ENCODE assay signal across 10 mouse cellular contexts in the genomic region with DNA sequence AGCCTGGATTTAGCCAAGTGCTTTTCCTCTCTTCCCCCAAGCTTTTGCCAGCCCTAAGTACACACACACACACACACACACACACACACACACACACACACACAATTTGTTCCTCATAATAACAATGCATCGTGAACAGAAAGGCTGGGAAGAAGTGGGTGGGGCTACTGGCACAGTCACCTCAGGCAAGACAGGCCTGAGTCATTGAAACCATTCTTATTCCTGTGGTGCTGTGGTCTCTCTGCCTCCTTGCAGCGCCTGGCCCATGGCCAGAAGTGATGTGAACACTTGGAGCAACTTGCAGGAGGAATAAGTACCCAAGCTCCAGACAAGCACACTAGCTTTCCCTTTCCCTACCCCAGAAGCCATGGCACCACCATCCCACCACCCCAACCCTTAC. TPM values are rescaled to one million over a fixed set of nuclear protein-coding genes. Genes with fewer than 3 reads are reported as not detected.
A peak's percentile ranks its signal among the peaks of the same experiment; 100 is the strongest.
DNase-seq lines count a peak whose midpoint lies in the region; ATAC-seq and TF ChIP-seq lines count a peak whose summit lies in the region.
"Had no signal": no experiment of that assay in that cellular context is flagged by ENCODE, and none has a peak within 500 bp of the region (broad histone marks: within the 10 kb centered on the region; RNA-seq: fewer than 3 reads in every experiment).

No protein-coding gene starts in this region.

- H3K9me3 ChIP-seq in limb, embryonic 14.5 days (ENCODE audit: control insufficient read depth, low read length): no peaks in the 10 kb centered on the region
- H3K9me3 ChIP-seq: midbrain, embryonic 12.5 days had no signal

- no peak overlapping the region for H3K9ac ChIP-seq in limb, embryonic 14.5 days (ENCODE audit: low read depth, low read length, severe bottlenecking)
- H3K9ac ChIP-seq: midbrain, embryonic 12.5 days had no signal

- TF ChIP-seq POLR2A in limb, embryonic 14.5 days (IDR thresholded peaks at IDR 0.05; ENCODE audit: borderline replicate concordance, extremely low read depth, insufficient read depth, insufficient read length): no peak

- H3K4me1 ChIP-seq in limb, embryonic 14.5 days (ENCODE audit: control insufficient read depth, insufficient read depth, low read length): 0 out of 2 replicates have a peak, but pooled peaks cover 5% of the 10 kb centered on the region

- no peak overlapping the region for H3K27ac ChIP-seq in gastrocnemius, adult 2 months
- no peak overlapping the region for H3K27ac ChIP-seq in limb, embryonic 14.5 days (replicated peaks; ENCODE audit: low read depth, low read length)
- H3K27ac ChIP-seq: midbrain, embryonic 12.5 days had no signal

- TF ChIP-seq CTCF in gastrocnemius, adult 2 months (IDR thresholded peaks at IDR 0.05): no peak

- DNase-seq in gastrocnemius, adult 2 months: peak; percentile 55
- DNase-seq in gastrocnemius, adult 8-10 months (ENCODE audit: low spot score in 2 of 2): no peak
- DNase-seq in 3134 (ENCODE audit: extremely low read depth, insufficient read length, low spot score) (peak; percentile 76), adipocyte (ENCODE audit: low spot score) (peak; percentile 5)
- peak; percentile 23 for DNase-seq in limb, embryonic 14.5 days (ENCODE audit: low spot score)
- no peak for DNase-seq in urinary bladder, adult 18-20 months (ENCODE audit: low spot score in 2 of 2)
- DNase-seq: cerebellum, adult 18-20 months had no signal

- no peaks in the 10 kb centered on the region for H3K27me3 ChIP-seq in limb, embryonic 14.5 days (ENCODE audit: control insufficient read depth, insufficient read depth, low read length)
- H3K27me3 ChIP-seq: midbrain, embryonic 12.5 days had no signal

- no peaks in the 10 kb centered on the region for H3K36me3 ChIP-seq in limb, embryonic 14.5 days (ENCODE audit: control insufficient read depth, insufficient read depth, low read length)
- H3K36me3 ChIP-seq: midbrain, embryonic 12.5 days had no signal

- no peak overlapping the region for H3K4me2 ChIP-seq in limb, embryonic 14.5 days (replicated peaks; ENCODE audit: low read depth, low read length, severe bottlenecking)
- H3K4me2 ChIP-seq: midbrain, embryonic 12.5 days had no signal

- 30% methylated on average over 2 of the region's 2 CpGs for WGBS in limb, embryonic 14.5 days

- no peak for ATAC-seq in limb, embryonic 14.5 days (ENCODE audit: low FRiP score, low read depth)
- no peak for ATAC-seq in cerebellum, adult (ENCODE audit: insufficient number of reproducible peaks, low FRiP score, low TSS enrichment)
- no peak for ATAC-seq in activated CD4-positive, CD25-positive, alpha-beta regulatory T cell, adult 4 months

- intact Hi-C loops in gastrocnemius, adult 2 months (cut with DNase I): no loop called here

- H3K4me3 ChIP-seq in gastrocnemius, adult 2 months: no peak overlapping the region
- H3K4me3 ChIP-seq in limb, embryonic 14.5 days (replicated peaks; ENCODE audit: low read length): no peak overlapping the region
- H3K4me3 ChIP-seq: midbrain, embryonic 12.5 days had no signal

RNA-seq across cellular contexts. Expression of gene Cnga3, which starts 34.2 kb away (rescaled TPM):
- total RNA-seq in gastrocnemius, adult 2 months (2021): under 1 TPM; 0.26 to 0.45 TPM
- total RNA-seq in gastrocnemius, adult 8-10 months (2022): under 1 TPM; 0.19 to 0.89 (median 0.42) TPM
- 0.11 TPM in 1 of 2 replicates, not detected in the other for polyA plus RNA-seq in limb, embryonic 14.5 days (2012; rRNA removed)
- not detected in 2 replicates for polyA plus RNA-seq in limb, embryonic 14.5 days (2014; fragmentation: Nextera tagmentation; extraction: Ambion mirVana)
- polyA plus RNA-seq in activated CD4-positive, CD25-positive, alpha-beta regulatory T cell, adult 4 months (2017; shearing (Covaris generic)): not detected

RNA-seq across cellular contexts. Expression of gene Inpp4a, which starts 51.3 kb away (rescaled TPM):
- 10 to 100 TPM; 18.0 to 19.5 TPM for total RNA-seq in gastrocnemius, adult 2 months (2021)
- total RNA-seq in gastrocnemius, adult 8-10 months (2022): 10 to 100 TPM; 20.1 to 24.8 (median 21.7) TPM
- polyA plus RNA-seq in limb, embryonic 14.5 days (2012; rRNA removed): 13.6 and 15.6 TPM in 2 replicates
- polyA plus RNA-seq in limb, embryonic 14.5 days (2014; fragmentation: Nextera tagmentation; extraction: Ambion mirVana): 16.6 and 18.5 TPM in 2 replicates
- polyA plus RNA-seq in activated CD4-positive, CD25-positive, alpha-beta regulatory T cell, adult 4 months (2017; shearing (Covaris generic)): 10 to 100 TPM; 58.0 to 60.7 TPM

Comparison
In these comparisons a context has a peak if more than half of its experiments do, and no peak if none do; other contexts are left out.
1. DNase-seq: peak in gastrocnemius, adult 2 months (single experiment), 3134 (single experiment), adipocyte (single experiment) and limb, embryonic 14.5 days (single experiment); none in gastrocnemius, adult 8-10 months (0 of 2) and urinary bladder, adult 18-20 months (0 of 2).